In the genomic region with DNA sequence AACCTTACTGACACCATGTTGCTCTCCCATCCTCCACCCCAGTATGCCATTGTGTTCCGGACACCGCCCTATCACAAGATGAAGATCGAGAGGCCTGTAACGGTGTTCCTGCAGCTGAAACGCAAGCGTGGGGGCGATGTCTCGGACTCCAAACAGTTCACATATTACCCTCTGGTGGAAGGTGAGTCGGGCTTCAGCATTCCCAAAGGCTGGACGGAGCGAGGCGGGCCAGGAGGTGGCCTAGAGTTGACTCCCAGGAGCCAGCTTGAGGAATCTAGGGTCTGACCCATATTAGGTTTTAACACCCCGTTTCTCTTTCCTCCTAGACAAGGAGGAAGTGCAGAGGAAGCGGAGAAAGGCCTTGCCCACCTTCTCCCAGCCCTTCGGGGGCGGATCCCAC, we compare ENCODE assay signal across 9 mouse cellular contexts. TPM values are rescaled to one million over a fixed set of nuclear protein-coding genes. Genes with fewer than 3 reads are reported as not detected.
DNase-seq lines count a peak whose midpoint lies in the region; ATAC-seq lines count a peak whose summit lies in the region.
"Had no signal": no experiment of that assay in that cellular context is flagged by ENCODE, and none has a peak within 500 bp of the region (broad histone marks: within the 10 kb centered on the region; RNA-seq: fewer than 3 reads in every experiment).

No protein-coding gene starts in this region.

- H3K4me1 ChIP-seq in forebrain, embryonic 15.5 days = peaks cover 35% of the 10 kb centered on the region
- peaks cover 61% of the 10 kb centered on the region for H3K4me1 ChIP-seq in liver, embryonic 15.5 days (replicated peaks)

- peaks cover 20% of the 10 kb centered on the region for H3K27me3 ChIP-seq in forebrain, embryonic 15.5 days
- peaks cover 29% of the 10 kb centered on the region for H3K27me3 ChIP-seq in liver, embryonic 15.5 days

- peaks cover 7% of the 10 kb centered on the region; the same call in 1 of the 2 replicates for H3K36me3 ChIP-seq in forebrain, embryonic 15.5 days
- H3K36me3 ChIP-seq in liver, embryonic 15.5 days (replicated peaks) = peaks cover 22% of the 10 kb centered on the region

- 58% methylated on average over 16 of the region's 16 CpGs for WGBS in forebrain, embryonic 15.5 days
- WGBS in liver, embryonic 15.5 days (ENCODE audit: insufficient replicate concordance) = 67% methylated on average over 16 of the region's 16 CpGs

- no peak for ATAC-seq in forebrain, embryonic 15.5 days (replicated peaks)
- no peak for ATAC-seq in liver, embryonic 15.5 days (ENCODE audit: insufficient read depth)
- no peak for ATAC-seq in monocyte, adult 5-6 weeks (replicated peaks; ENCODE audit: insufficient number of reproducible peaks, low FRiP score, low TSS enrichment, poor library complexity, severe bottlenecking)

- no peaks in the 10 kb centered on the region for H3K9me3 ChIP-seq in forebrain, embryonic 15.5 days
- H3K9me3 ChIP-seq in liver, embryonic 15.5 days (replicated peaks) = no peaks in the 10 kb centered on the region

- peak overlapping the region; percentile 87 for H3K4me2 ChIP-seq in forebrain, embryonic 15.5 days (replicated peaks)
- H3K4me2 ChIP-seq in liver, embryonic 15.5 days = peak overlapping the region; percentile 90

- no peak overlapping the region; the same call in 1 of the 2 replicates for H3K9ac ChIP-seq in forebrain, embryonic 15.5 days (replicated peaks)
- no peak overlapping the region for H3K9ac ChIP-seq in liver, embryonic 15.5 days

- H3K4me3 ChIP-seq in forebrain, embryonic 15.5 days = peak overlapping the region; percentile 46
- peak overlapping the region; percentile 53; the same call in 1 of the 2 replicates for H3K4me3 ChIP-seq in liver, embryonic 15.5 days (replicated peaks)
- H3K4me3 ChIP-seq: myocyte had no signal

- H3K27ac ChIP-seq in forebrain, embryonic 15.5 days (replicated peaks) = no peak overlapping the region
- H3K27ac ChIP-seq in liver, embryonic 15.5 days (replicated peaks) = no peak overlapping the region

- peak; percentile 1 to 13 for DNase-seq in layer of hippocampus, adult 18-20 months (ENCODE audit: low spot score in 2 of 2)
- DNase-seq in layer of hippocampus, adult 9-11 months = no peak
- DNase-seq in cerebellum, postnatal 25 days = peak; percentile 16 to 21
- no peak for DNase-seq in frontal cortex, postnatal 14 days (ENCODE audit: low spot score in 2 of 2)
- no peak for DNase-seq in adrenal gland, postnatal 4 days (ENCODE audit: low spot score in 2 of 2)

RNA-seq across cellular contexts. Expression of a gene that starts 4.2 kb away (rescaled TPM):
- total RNA-seq in layer of hippocampus, adult 18-20 months (2021) = 1 to 10 TPM; 2.2 to 2.3 TPM
- 1.9 and 2.2 TPM in 2 replicates for polyA plus RNA-seq in forebrain, embryonic 15.5 days (2015; fragmentation: Nextera tagmentation; extraction: Ambion mirVana)
- 4.0 and 4.2 TPM in 2 replicates for polyA plus RNA-seq in liver, embryonic 15.5 days (2015; fragmentation: Nextera tagmentation; extraction: Ambion mirVana)
- 10 to 100 TPM; 22.0 to 24.3 TPM for total RNA-seq in adrenal gland, postnatal 4 days (2021)
- 48.8 to 62.5 TPM (median 55.3 TPM) in 3 replicates for total RNA-seq in monocyte, adult 5-6 weeks (2017)

RNA-seq across cellular contexts. Expression of a gene that starts 18.7 kb away (rescaled TPM):
- total RNA-seq in layer of hippocampus, adult 18-20 months (2021) = 100 to 1,000 TPM; 799 to 877 TPM
- 78.2 and 79.9 TPM in 2 replicates for polyA plus RNA-seq in forebrain, embryonic 15.5 days (2015; fragmentation: Nextera tagmentation; extraction: Ambion mirVana)
- polyA plus RNA-seq in liver, embryonic 15.5 days (2015; fragmentation: Nextera tagmentation; extraction: Ambion mirVana) = 5.0 and 5.7 TPM in 2 replicates
- total RNA-seq in adrenal gland, postnatal 4 days (2021) = 10 to 100 TPM; 19.0 to 22.6 TPM
- total RNA-seq in monocyte, adult 5-6 weeks (2017) = 0.76 TPM in 1 of 3 replicates, not detected in the others

RNA-seq across cellular contexts. Expression of a gene that starts 19.7 kb away (rescaled TPM):
- total RNA-seq in layer of hippocampus, adult 18-20 months (2021) = 10 to 100 TPM; 30.7 to 31.5 TPM
- 37.5 and 40.2 TPM in 2 replicates for polyA plus RNA-seq in forebrain, embryonic 15.5 days (2015; fragmentation: Nextera tagmentation; extraction: Ambion mirVana)
- polyA plus RNA-seq in liver, embryonic 15.5 days (2015; fragmentation: Nextera tagmentation; extraction: Ambion mirVana) = 12.2 and 12.4 TPM in 2 replicates
- 10 to 100 TPM in 1 of 2 experiments, 1 to 10 TPM in 1; 9.6 to 10.4 TPM for total RNA-seq in adrenal gland, postnatal 4 days (2021)
- total RNA-seq in monocyte, adult 5-6 weeks (2017) = 1.2 to 3.0 TPM (median 2.2 TPM) in 3 replicates

RNA-seq across cellular contexts. Expression of a gene that starts 30.2 kb away (rescaled TPM):
- total RNA-seq in layer of hippocampus, adult 18-20 months (2021) = 100 to 1,000 TPM; 179 to 182 TPM
- polyA plus RNA-seq in forebrain, embryonic 15.5 days (2015; fragmentation: Nextera tagmentation; extraction: Ambion mirVana) = 351 and 362 TPM in 2 replicates
- 73.0 and 82.8 TPM in 2 replicates for polyA plus RNA-seq in liver, embryonic 15.5 days (2015; fragmentation: Nextera tagmentation; extraction: Ambion mirVana)
- 100 to 1,000 TPM; 106 to 112 TPM for total RNA-seq in adrenal gland, postnatal 4 days (2021)
- total RNA-seq in monocyte, adult 5-6 weeks (2017) = 43.0 to 58.3 TPM (median 56.0 TPM) in 3 replicates

RNA-seq across cellular contexts. Expression of a gene that starts 32.6 kb away (rescaled TPM):
- 10 to 100 TPM; 28.2 to 29.0 TPM for total RNA-seq in layer of hippocampus, adult 18-20 months (2021)
- 8.7 and 9.3 TPM in 2 replicates for polyA plus RNA-seq in forebrain, embryonic 15.5 days (2015; fragmentation: Nextera tagmentation; extraction: Ambion mirVana)
- polyA plus RNA-seq in liver, embryonic 15.5 days (2015; fragmentation: Nextera tagmentation; extraction: Ambion mirVana) = 12.5 and 14.8 TPM in 2 replicates
- total RNA-seq in adrenal gland, postnatal 4 days (2021) = 1 to 10 TPM; 4.8 to 5.7 TPM
- total RNA-seq in monocyte, adult 5-6 weeks (2017) = 0.57 to 2.9 TPM (median 0.75 TPM) in 3 replicates

Comparison
In these comparisons a context has a peak if more than half of its experiments do, and no peak if none do; other contexts are left out.
1. DNase-seq: peak in layer of hippocampus, adult 18-20 months (2 of 2) and cerebellum, postnatal 25 days (2 of 2); none in layer of hippocampus, adult 9-11 months (single experiment), frontal cortex, postnatal 14 days (0 of 2) and adrenal gland, postnatal 4 days (0 of 2).
2. RNA of a gene that starts 4.2 kb away (total RNA-seq): 48.8 to 62.5 TPM in monocyte, adult 5-6 weeks and 22.0 to 24.3 TPM in adrenal gland, postnatal 4 days; 2.2 to 2.3 TPM in layer of hippocampus, adult 18-20 months; every median in the first group is over 4 times any median in the second.
3. RNA of a gene that starts 18.7 kb away (total RNA-seq): 799 to 877 TPM in layer of hippocampus, adult 18-20 months; 19.0 to 22.6 TPM in adrenal gland, postnatal 4 days and 0.76 TPM in monocyte, adult 5-6 weeks; every median in the first group is over 10 times any median in the second.